Mouse (Mus musculus): ENCODE measurements around the gene Itgax. TPM values are rescaled to one million over a fixed set of nuclear protein-coding genes. Genes with fewer than 3 reads are reported as not detected.

Gene Itgax
- polyA plus RNA-seq, 1 experiment from 2014 or later, result 0.18 TPM

GRCm38 (mm10) chr7:128112131-128112530 lies 17.2 kb upstream of the Itgax start:
- H3K27ac ChIP-seq (ENCODE audit: low read depth, low read length), result no peak overlapping the region
- no peaks in the 10 kb centered on the region for H3K4me1 ChIP-seq (replicated peaks; ENCODE audit: control insufficient read depth, insufficient read depth, low read length)
- DNase-seq (ENCODE audit: low spot score) (peak; percentile 20), ATAC-seq (replicated peaks; ENCODE audit: low FRiP score) (no peak)
- H3K27me3 ChIP-seq (replicated peaks; ENCODE audit: control insufficient read depth, insufficient read depth, low read length), result no peaks in the 10 kb centered on the region
- H3K36me3 ChIP-seq (ENCODE audit: control insufficient read depth, insufficient read depth, low read length), result no peaks in the 10 kb centered on the region
- no peaks in the 10 kb centered on the region for H3K9me3 ChIP-seq (ENCODE audit: control insufficient read depth, low read length)
- no peak overlapping the region for H3K4me3 ChIP-seq (ENCODE audit: low read depth, low read length)
- no peak overlapping the region for H3K9ac ChIP-seq (ENCODE audit: low read depth, low read length)
- no peak overlapping the region for H3K4me2 ChIP-seq
- 89% methylated on average over 11 of the region's 11 CpGs for WGBS

DNA sequence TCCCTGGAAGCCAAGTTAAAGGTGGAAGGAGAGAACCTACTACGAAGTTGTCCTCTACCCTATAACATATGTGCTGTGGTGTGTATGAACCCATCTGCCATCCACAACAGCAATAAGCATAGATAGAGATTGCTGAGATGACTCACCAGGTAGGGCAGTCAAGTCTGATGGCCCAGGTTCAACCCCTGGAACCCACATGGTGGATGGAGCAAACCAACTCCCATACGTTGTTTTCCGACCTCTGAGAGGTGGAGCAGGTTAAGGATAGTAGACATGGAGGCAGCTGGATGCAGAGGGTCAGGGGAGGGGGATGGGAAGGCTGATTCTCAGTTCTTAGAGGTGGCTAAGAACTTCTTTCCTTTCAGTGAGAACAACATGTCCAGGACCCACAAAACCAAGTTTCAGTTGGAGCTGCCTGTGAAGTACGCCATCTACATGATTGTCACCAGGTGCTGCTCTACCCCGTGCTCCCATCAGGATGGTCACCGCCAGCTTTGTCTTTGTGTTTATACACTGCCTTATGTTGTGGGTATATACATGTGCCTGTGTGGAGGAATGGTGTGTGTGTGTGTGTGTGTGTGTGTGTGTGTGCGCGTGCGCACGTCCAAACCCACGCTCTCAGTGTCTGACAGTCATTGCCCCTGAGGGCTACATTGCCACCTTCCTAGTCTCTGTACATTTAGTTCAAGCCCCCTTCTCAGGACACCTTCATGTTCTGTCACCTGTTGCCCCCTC lies 14.8 kb upstream of the Itgax start:
- no peak overlapping the region for H3K9ac ChIP-seq (ENCODE audit: low read depth, low read length)
- no peaks in the 10 kb centered on the region for H3K27me3 ChIP-seq (replicated peaks; ENCODE audit: control insufficient read depth, insufficient read depth, low read length)
- no peak for ATAC-seq (replicated peaks; ENCODE audit: low FRiP score)
- no peaks in the 10 kb centered on the region for H3K36me3 ChIP-seq (ENCODE audit: control insufficient read depth, insufficient read depth, low read length)
- no peak overlapping the region for H3K4me2 ChIP-seq
- DNase-seq (ENCODE audit: low spot score), result peak; percentile 15
- H3K9me3 ChIP-seq (ENCODE audit: control insufficient read depth, low read length), result no peaks in the 10 kb centered on the region
- no peaks in the 10 kb centered on the region for H3K4me1 ChIP-seq (replicated peaks; ENCODE audit: control insufficient read depth, insufficient read depth, low read length)
- 90% methylated on average over 11 of the region's 11 CpGs for WGBS
- H3K4me3 ChIP-seq (ENCODE audit: low read depth, low read length), result no peak overlapping the region
- H3K27ac ChIP-seq (ENCODE audit: low read depth, low read length), result no peak overlapping the region

- H3K27ac ChIP-seq (ENCODE audit: low read depth, low read length), result no peak overlapping the region
- H3K27me3 ChIP-seq (replicated peaks; ENCODE audit: control insufficient read depth, insufficient read depth, low read length), result no peaks in the 10 kb centered on the region
- DNase-seq (ENCODE audit: low spot score) (peak; percentile 25), ATAC-seq (replicated peaks; ENCODE audit: low FRiP score) (no peak)
- H3K9me3 ChIP-seq (ENCODE audit: control insufficient read depth, low read length), result no peaks in the 10 kb centered on the region
- H3K4me2 ChIP-seq, result no peak overlapping the region
- H3K4me1 ChIP-seq (replicated peaks; ENCODE audit: control insufficient read depth, insufficient read depth, low read length), result no peaks in the 10 kb centered on the region
- no peaks in the 10 kb centered on the region for H3K36me3 ChIP-seq (ENCODE audit: control insufficient read depth, insufficient read depth, low read length)
- no peak overlapping the region for H3K9ac ChIP-seq (ENCODE audit: low read depth, low read length)
- H3K4me3 ChIP-seq (ENCODE audit: low read depth, low read length), result no peak overlapping the region
- WGBS, result 65% methylated on average over 5 of the region's 5 CpGs
Observed at GRCm38 (mm10) chr7:128115211-128115958, 14.0 kb upstream of the Itgax start.

GRCm38 (mm10) chr7:128116396-128116795 lies 13.0 kb upstream of the Itgax start:
- Histone ChIP-seq H3K4me3 (ENCODE audit: low read depth, low read length) (no peak overlapping the region), H3K4me2 (no peak overlapping the region), H3K36me3 (ENCODE audit: control insufficient read depth, insufficient read depth, low read length) (no peaks in the 10 kb centered on the region), H3K9me3 (ENCODE audit: control insufficient read depth, low read length) (no peaks in the 10 kb centered on the region), H3K9ac (ENCODE audit: low read depth, low read length) (no peak overlapping the region), H3K27ac (ENCODE audit: low read depth, low read length) (no peak overlapping the region), H3K27me3 (replicated peaks; ENCODE audit: control insufficient read depth, insufficient read depth, low read length) (no peaks in the 10 kb centered on the region), H3K4me1 (replicated peaks; ENCODE audit: control insufficient read depth, insufficient read depth, low read length) (no peaks in the 10 kb centered on the region)
- WGBS, result 87% methylated on average over 5 of the region's 5 CpGs
- peak; percentile 6 for DNase-seq (ENCODE audit: low spot score)
- no peak for ATAC-seq (replicated peaks; ENCODE audit: low FRiP score)

- H3K27me3 ChIP-seq (replicated peaks; ENCODE audit: control insufficient read depth, insufficient read depth, low read length), result no peaks in the 10 kb centered on the region
- H3K4me3 ChIP-seq (ENCODE audit: low read depth, low read length), result no peak overlapping the region
- 81% methylated on average over 6 of the region's 6 CpGs for WGBS
- no peak overlapping the region for H3K9ac ChIP-seq (ENCODE audit: low read depth, low read length)
- no peak overlapping the region for H3K27ac ChIP-seq (ENCODE audit: low read depth, low read length)
- H3K4me2 ChIP-seq, result no peak overlapping the region
- H3K4me1 ChIP-seq (replicated peaks; ENCODE audit: control insufficient read depth, insufficient read depth, low read length), result no peaks in the 10 kb centered on the region
- ATAC-seq (replicated peaks; ENCODE audit: low FRiP score) (no peak), DNase-seq (ENCODE audit: low spot score) (peak; percentile 20)
- H3K9me3 ChIP-seq (ENCODE audit: control insufficient read depth, low read length), result no peaks in the 10 kb centered on the region
- H3K36me3 ChIP-seq (ENCODE audit: control insufficient read depth, insufficient read depth, low read length), result no peaks in the 10 kb centered on the region
Observed at GRCm38 (mm10) chr7:128119726-128120490, 9.4 kb upstream of the Itgax start.

- H3K27ac ChIP-seq (ENCODE audit: low read depth, low read length), result no peak overlapping the region
- DNase-seq (ENCODE audit: low spot score), result no peak
- no peaks in the 10 kb centered on the region for H3K36me3 ChIP-seq (ENCODE audit: control insufficient read depth, insufficient read depth, low read length)
- H3K27me3 ChIP-seq (replicated peaks; ENCODE audit: control insufficient read depth, insufficient read depth, low read length), result no peaks in the 10 kb centered on the region
- no peak for ATAC-seq (replicated peaks; ENCODE audit: low FRiP score)
- H3K9me3 ChIP-seq (ENCODE audit: control insufficient read depth, low read length), result no peaks in the 10 kb centered on the region
- H3K4me1 ChIP-seq (replicated peaks; ENCODE audit: control insufficient read depth, insufficient read depth, low read length), result no peaks in the 10 kb centered on the region
- no peak overlapping the region for H3K4me2 ChIP-seq
- no peak overlapping the region for H3K4me3 ChIP-seq (ENCODE audit: low read depth, low read length)
- H3K9ac ChIP-seq (ENCODE audit: low read depth, low read length), result no peak overlapping the region
- WGBS, result 39% methylated on average over 5 of the region's 5 CpGs
Observed at GRCm38 (mm10) chr7:128132148-128132547, 2.8 kb downstream of the Itgax start.

GRCm38 (mm10) chr7:128133596-128133995 lies 4.2 kb downstream of the Itgax start:
- 40% methylated on average over 2 of the region's 2 CpGs for WGBS

GRCm38 (mm10) chr7:128136927-128137326 lies 7.6 kb downstream of the Itgax start:
- 56% methylated on average over 4 of the region's 4 CpGs for WGBS
- H3K4me3 ChIP-seq (ENCODE audit: low read depth, low read length), result no peak overlapping the region
- ATAC-seq (replicated peaks; ENCODE audit: low FRiP score), result no peak

More at GRCm38 (mm10) chr7:128133596-128133995, 4.2 kb downstream of the Itgax start:
- no peaks in the 10 kb centered on the region for H3K4me1 ChIP-seq (replicated peaks; ENCODE audit: control insufficient read depth, insufficient read depth, low read length)
- no peak overlapping the region for H3K4me3 ChIP-seq (ENCODE audit: low read depth, low read length)
- H3K9me3 ChIP-seq (ENCODE audit: control insufficient read depth, low read length), result no peaks in the 10 kb centered on the region
- no peaks in the 10 kb centered on the region for H3K27me3 ChIP-seq (replicated peaks; ENCODE audit: control insufficient read depth, insufficient read depth, low read length)
- no peak overlapping the region for H3K9ac ChIP-seq (ENCODE audit: low read depth, low read length)
- H3K27ac ChIP-seq (ENCODE audit: low read depth, low read length), result no peak overlapping the region
- ATAC-seq (replicated peaks; ENCODE audit: low FRiP score), result no peak
- H3K4me2 ChIP-seq, result no peak overlapping the region
- no peak for DNase-seq (ENCODE audit: low spot score)
- H3K36me3 ChIP-seq (ENCODE audit: control insufficient read depth, insufficient read depth, low read length), result no peaks in the 10 kb centered on the region

More at GRCm38 (mm10) chr7:128136927-128137326, 7.6 kb downstream of the Itgax start:
- Histone ChIP-seq H3K4me1 (replicated peaks; ENCODE audit: control insufficient read depth, insufficient read depth, low read length) (no peaks in the 10 kb centered on the region), H3K9ac (ENCODE audit: low read depth, low read length) (no peak overlapping the region), H3K36me3 (ENCODE audit: control insufficient read depth, insufficient read depth, low read length) (no peaks in the 10 kb centered on the region), H3K4me2 (no peak overlapping the region), H3K27me3 (replicated peaks; ENCODE audit: control insufficient read depth, insufficient read depth, low read length) (no peaks in the 10 kb centered on the region), H3K9me3 (ENCODE audit: control insufficient read depth, low read length) (no peaks in the 10 kb centered on the region), H3K27ac (ENCODE audit: low read depth, low read length) (no peak overlapping the region)
- DNase-seq (ENCODE audit: low spot score), result no peak
